Comparison of ENCODE assay signal across 14 mouse cellular contexts in the genomic region with DNA sequence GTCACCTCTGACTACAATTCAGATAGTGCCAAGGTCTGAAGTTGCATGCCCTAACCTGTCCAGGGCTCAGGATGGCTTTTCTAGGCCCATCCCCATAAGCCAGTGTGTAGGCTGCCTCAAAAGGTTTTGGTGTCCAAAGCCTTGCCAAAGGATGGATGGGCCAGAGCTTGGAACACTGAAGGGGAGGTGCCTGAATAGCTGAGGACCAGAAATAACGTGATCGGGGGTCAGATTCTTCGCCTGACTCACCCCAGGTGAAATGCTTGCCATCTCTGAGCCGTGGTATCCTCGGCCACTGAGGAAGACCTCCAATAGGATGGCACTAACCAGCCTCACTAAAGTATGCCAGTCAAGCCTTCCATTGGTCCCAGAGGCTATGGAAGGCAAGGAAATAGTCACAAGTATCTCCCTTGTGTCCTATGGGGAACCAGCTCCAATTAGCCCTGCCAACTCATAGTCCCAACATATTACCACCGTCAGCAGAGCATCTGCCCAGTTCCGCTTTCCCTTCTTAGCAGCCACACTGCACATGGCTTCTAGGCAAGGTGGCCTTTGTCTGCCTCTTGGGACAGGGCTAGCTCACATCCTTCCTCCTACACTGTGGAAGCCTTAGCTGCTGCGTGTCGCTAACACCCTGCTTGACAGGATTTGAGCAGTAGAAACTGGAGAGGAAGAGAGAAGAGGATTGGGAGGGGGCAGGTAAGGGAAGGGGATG. TPM values are rescaled to one million over a fixed set of nuclear protein-coding genes. Genes with fewer than 3 reads are reported as not detected.
DNase-seq lines count a peak whose midpoint lies in the region; ATAC-seq lines count a peak whose summit lies in the region.
"Had no signal": no experiment of that assay in that cellular context is flagged by ENCODE, and none has a peak within 500 bp of the region (broad histone marks: within the 10 kb centered on the region; RNA-seq: fewer than 3 reads in every experiment).

No protein-coding gene starts in this region.

- ATAC-seq in frontal cortex, adult (ENCODE audit: low TSS enrichment) = peak; percentile 29; the same call in 1 of the 2 replicates
- no peak for ATAC-seq in liver, embryonic 13.5 days (ENCODE audit: low read depth)
- ATAC-seq in liver, embryonic 12.5 days = no peak
- peak; percentile 82 for ATAC-seq in monocyte, adult 5-6 weeks (replicated peaks; ENCODE audit: insufficient number of reproducible peaks, low FRiP score, low TSS enrichment, poor library complexity, severe bottlenecking)

- 65% methylated on average over 9 of the region's 9 CpGs for WGBS in liver, embryonic 13.5 days (ENCODE audit: insufficient replicate concordance)
- 65% methylated on average over 9 of the region's 9 CpGs for WGBS in liver, embryonic 12.5 days (ENCODE audit: insufficient replicate concordance)
- WGBS in embryonic facial prominence, embryonic 10.5 days = 79% methylated on average over 9 of the region's 9 CpGs

- no peaks in the 10 kb centered on the region for H3K36me3 ChIP-seq in liver, embryonic 13.5 days
- no peaks in the 10 kb centered on the region for H3K36me3 ChIP-seq in liver, embryonic 12.5 days
- peaks cover 20% of the 10 kb centered on the region for H3K36me3 ChIP-seq in embryonic facial prominence, embryonic 10.5 days (replicated peaks)
- H3K36me3 ChIP-seq: heart, embryonic 15.5 days; hindbrain, embryonic 15.5 days had no signal

- peak overlapping the region; percentile 6 for H3K27ac ChIP-seq in liver, embryonic 13.5 days
- H3K27ac ChIP-seq in liver, embryonic 12.5 days = no peak overlapping the region
- peak overlapping the region; percentile 24 for H3K27ac ChIP-seq in embryonic facial prominence, embryonic 10.5 days (replicated peaks)
- H3K27ac ChIP-seq: heart, embryonic 15.5 days; hindbrain, embryonic 15.5 days; limb, embryonic 13.5 days had no signal

- no peak overlapping the region for H3K9ac ChIP-seq in liver, embryonic 13.5 days
- H3K9ac ChIP-seq in liver, embryonic 12.5 days = no peak overlapping the region
- H3K9ac ChIP-seq: heart, embryonic 15.5 days; hindbrain, embryonic 15.5 days; limb, embryonic 13.5 days had no signal

- no peak overlapping the region for H3K4me2 ChIP-seq in liver, embryonic 13.5 days
- H3K4me2 ChIP-seq in liver, embryonic 12.5 days = no peak overlapping the region; the same call in 1 of the 2 replicates
- H3K4me2 ChIP-seq: heart, embryonic 15.5 days; hindbrain, embryonic 15.5 days; limb, embryonic 13.5 days had no signal

- no peaks in the 10 kb centered on the region for H3K27me3 ChIP-seq in liver, embryonic 13.5 days
- no peaks in the 10 kb centered on the region for H3K27me3 ChIP-seq in liver, embryonic 12.5 days (replicated peaks)
- no peaks in the 10 kb centered on the region for H3K27me3 ChIP-seq in embryonic facial prominence, embryonic 10.5 days (replicated peaks; ENCODE audit: low read depth, poor library complexity, severe bottlenecking)
- H3K27me3 ChIP-seq: heart, embryonic 15.5 days; hindbrain, embryonic 15.5 days; limb, embryonic 13.5 days had no signal

- H3K4me1 ChIP-seq in liver, embryonic 13.5 days (replicated peaks) = peaks cover 80% of the 10 kb centered on the region
- H3K4me1 ChIP-seq in liver, embryonic 12.5 days = peaks cover 80% of the 10 kb centered on the region
- H3K4me1 ChIP-seq in embryonic facial prominence, embryonic 10.5 days = peaks cover 89% of the 10 kb centered on the region

- no peak for DNase-seq in frontal cortex, postnatal 14 days (ENCODE audit: low spot score in 2 of 2)
- no peak for DNase-seq in liver, embryonic 13.5 days
- DNase-seq in embryonic facial prominence, embryonic 10.5 days (ENCODE audit: low spot score) = no peak
- DNase-seq in gastrocnemius, postnatal 25 days = no peak
- no peak for DNase-seq in cerebellum, adult 9-11 months
- DNase-seq: adrenal gland, postnatal 14 days; cerebellum, adult 18-20 months; thymus, postnatal 14 days had no signal

- no peak overlapping the region for H3K4me3 ChIP-seq in liver, embryonic 13.5 days (replicated peaks)
- no peak overlapping the region for H3K4me3 ChIP-seq in liver, embryonic 12.5 days
- H3K4me3 ChIP-seq in embryonic facial prominence, embryonic 10.5 days = no peak overlapping the region
- H3K4me3 ChIP-seq: heart, embryonic 15.5 days; hindbrain, embryonic 15.5 days; limb, embryonic 13.5 days had no signal

- H3K9me3 ChIP-seq in liver, embryonic 13.5 days (replicated peaks) = no peaks in the 10 kb centered on the region
- H3K9me3 ChIP-seq in liver, embryonic 12.5 days (replicated peaks) = no peaks in the 10 kb centered on the region
- H3K9me3 ChIP-seq in embryonic facial prominence, embryonic 10.5 days = no peaks in the 10 kb centered on the region
- H3K9me3 ChIP-seq: heart, embryonic 15.5 days; hindbrain, embryonic 15.5 days; limb, embryonic 13.5 days had no signal

RNA-seq across cellular contexts. Expression of gene Smad3, which starts 26.5 kb away (rescaled TPM):
- polyA plus RNA-seq in liver, embryonic 13.5 days (2015; fragmentation: Nextera tagmentation; extraction: Ambion mirVana) = 2.7 and 3.0 TPM in 2 replicates
- polyA plus RNA-seq in liver, embryonic 12.5 days (2016; fragmentation: Nextera tagmentation; extraction: Ambion mirVana) = 5.8 and 7.2 TPM in 2 replicates
- 23.4 and 25.5 TPM in 2 replicates for polyA plus RNA-seq in embryonic facial prominence, embryonic 10.5 days (2016; fragmentation: Nextera tagmentation; extraction: Ambion mirVana)
- 52.0 to 121 TPM (median 56.1 TPM) in 3 replicates for total RNA-seq in monocyte, adult 5-6 weeks (2017)
- total RNA-seq in gastrocnemius, postnatal 25 days (2021) = 10 to 100 TPM; 42.7 to 67.5 TPM

Comparison
In these comparisons a context has a peak if more than half of its experiments do, and no peak if none do; other contexts are left out.
1. ATAC-seq: peak in frontal cortex, adult (single experiment) and monocyte, adult 5-6 weeks (single experiment); none in liver, embryonic 13.5 days (single experiment) and liver, embryonic 12.5 days (single experiment).